Mouse (Mus musculus) urinary bladder, postnatal 14 days (tissue): ENCODE measurements around the gene Trmu.
A peak's percentile ranks its signal among the peaks of the same experiment; 100 is the strongest.

Experiments
- DNase-seq: peaks from one replicate; pipeline ENCODE4 v3.0.0; 2021; ENCODE audit warnings: low spot score

Trmu gene

GRCm38 (mm10) chr15:85897113-85897512 lies 18.0 kb downstream of the Trmu start:
- no peak for DNase-seq

GRCm38 (mm10) chr15:85899396-85899795 lies 20.3 kb downstream of the Trmu start:
- no peak for DNase-seq

GRCm38 (mm10) chr15:85900318-85900717 lies 21.2 kb downstream of the Trmu start:
- DNase-seq = no peak

- DNase-seq = no peak
Measured at GRCm38 (mm10) chr15:85900801-85901200, 21.7 kb downstream of the Trmu start.

GRCm38 (mm10) chr15:85902505-85902904 lies 23.4 kb downstream of the Trmu start:
- DNase-seq = no peak

GRCm38 (mm10) chr15:85903826-85904225 lies 24.7 kb downstream of the Trmu start:
- no peak for DNase-seq

DNA sequence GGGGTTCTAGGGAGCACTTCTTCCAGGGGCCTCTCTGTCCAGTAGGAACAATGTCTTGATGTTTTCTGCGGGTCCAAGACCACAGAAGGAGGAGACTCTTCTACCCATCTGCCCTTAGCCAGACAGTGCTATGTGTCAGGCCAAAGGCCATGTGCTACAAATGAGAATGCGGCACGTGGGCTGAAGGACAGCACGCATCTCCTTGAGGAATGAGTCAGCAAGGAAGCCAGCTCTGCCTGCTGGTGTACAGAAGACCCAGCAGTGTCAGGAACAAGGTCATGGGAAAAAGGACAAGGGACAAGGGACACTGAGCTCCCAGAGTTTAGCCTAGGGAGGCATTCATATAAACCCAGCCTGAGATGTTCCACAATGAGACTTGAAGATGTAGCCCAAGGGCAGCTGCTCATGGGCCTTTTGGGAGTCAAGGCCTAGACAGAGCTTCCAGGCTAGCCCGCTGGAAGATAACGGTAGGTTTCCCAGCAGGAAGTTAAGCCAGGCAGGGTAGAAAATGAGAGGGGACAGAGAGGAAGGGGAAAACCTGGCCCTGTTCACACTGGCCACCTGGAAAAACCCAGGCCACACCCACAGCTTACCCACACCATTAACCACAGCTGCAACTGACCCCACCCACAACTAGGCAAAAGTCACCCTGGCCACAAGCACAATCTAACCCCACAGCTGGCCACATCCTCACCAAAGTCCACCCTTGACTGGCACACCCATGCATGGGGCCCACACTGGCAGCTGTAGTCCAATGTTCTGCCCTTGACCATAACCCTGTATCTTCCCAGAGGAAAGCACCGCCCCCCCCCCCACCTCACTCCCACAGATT lies 29.8 kb downstream of the Trmu start:
- no peak for DNase-seq

DNA sequence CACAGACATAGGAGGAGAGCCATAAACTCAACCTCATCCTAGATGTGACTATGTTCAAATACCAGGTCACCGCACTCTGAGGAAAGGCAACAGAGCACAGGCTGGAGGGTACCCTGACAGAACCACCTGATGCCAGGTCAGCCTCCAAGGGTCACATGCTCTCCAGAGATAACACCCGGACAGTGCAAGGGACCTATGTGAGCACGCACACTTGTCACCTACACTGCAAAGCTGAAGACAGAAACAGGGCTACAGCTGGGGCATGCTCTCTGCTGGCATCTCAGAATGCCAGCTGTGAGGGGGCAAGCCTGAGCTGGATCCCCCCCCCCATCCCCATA lies 30.3 kb downstream of the Trmu start:
- no peak for DNase-seq

GRCm38 (mm10) chr15:85909931-85910330 lies 30.8 kb downstream of the Trmu start:
- peak; percentile 75 for DNase-seq

DNA sequence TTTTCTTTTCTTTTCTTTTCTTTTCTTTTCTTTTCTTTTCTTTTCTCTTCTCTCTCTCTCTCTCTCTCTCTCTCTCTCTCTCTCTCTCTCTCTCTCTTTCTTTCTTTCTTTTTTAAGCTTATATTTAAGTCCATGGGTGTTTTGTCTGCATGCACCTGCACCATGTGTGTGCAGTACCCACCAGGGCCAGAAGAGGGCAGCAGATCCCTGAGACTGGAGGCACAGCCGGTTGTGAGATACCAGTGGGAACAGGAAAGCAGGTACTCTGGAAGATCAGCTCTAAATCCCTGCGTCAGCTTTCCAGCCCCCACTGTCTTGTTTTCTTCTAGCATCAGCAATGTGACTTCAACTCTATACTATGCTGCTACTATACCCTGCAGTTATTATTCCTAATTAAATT lies 34.5 kb downstream of the Trmu start:
- DNase-seq = peak; percentile 63

DNA sequence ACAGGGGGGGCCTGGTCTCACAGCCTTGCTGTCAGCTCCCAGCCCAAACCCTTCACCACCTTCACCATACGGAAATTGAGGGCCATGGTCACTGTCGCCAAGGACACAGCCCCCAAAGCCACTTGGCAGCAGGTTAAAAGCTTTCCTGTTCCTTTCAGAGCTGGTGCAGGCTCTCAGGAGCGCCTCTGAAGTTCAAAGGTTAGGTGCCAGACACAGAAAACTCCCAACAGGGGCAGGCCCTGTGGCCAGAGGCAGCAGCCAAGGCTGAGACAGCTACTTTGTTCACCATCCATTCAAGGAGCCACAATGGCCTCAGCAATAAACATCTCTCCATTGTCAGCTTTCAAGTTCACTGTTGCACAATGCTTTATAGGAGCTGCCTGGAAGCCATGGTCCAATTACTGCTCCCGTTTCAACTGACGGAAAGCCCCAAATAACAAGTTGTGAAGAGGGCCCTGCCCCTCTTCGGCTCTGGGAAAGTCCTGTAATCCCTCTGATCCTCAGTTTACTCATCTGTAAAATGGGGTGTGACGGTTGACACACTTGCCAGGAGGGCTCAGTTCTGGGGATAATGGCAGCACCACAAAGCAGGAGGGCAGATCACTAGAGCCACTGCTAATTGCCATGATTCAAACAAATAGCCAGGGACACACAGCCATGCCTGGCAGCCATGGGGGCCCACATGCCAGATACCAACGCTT lies 40.2 kb downstream of the Trmu start:
- no peak for DNase-seq

- no peak for DNase-seq
Measured at GRCm38 (mm10) chr15:85919892-85920248, 40.8 kb downstream of the Trmu start.

GRCm38 (mm10) chr15:85921855-85922254 lies 42.7 kb downstream of the Trmu start:
- DNase-seq = no peak

DNA sequence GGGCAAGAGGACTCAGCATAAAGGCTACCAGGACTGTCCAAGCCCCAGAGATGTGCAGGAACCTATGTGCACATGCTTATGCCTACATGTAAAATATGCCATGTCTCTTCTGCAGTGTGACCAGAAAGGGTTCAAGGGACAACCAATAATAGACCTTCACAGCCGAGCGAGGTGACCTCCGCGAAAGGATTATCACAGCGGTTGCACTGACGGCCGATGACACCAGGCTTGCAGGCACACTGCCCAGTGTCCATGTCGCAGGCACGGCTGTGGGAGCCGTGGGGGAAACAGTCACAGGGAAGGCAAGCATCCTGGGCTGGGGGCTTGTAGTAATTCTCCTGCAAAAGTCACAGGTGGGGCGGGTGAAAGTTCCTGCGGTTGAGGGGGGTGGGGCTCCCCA lies 49.0 kb downstream of the Trmu start:
- no peak for DNase-seq

DNA sequence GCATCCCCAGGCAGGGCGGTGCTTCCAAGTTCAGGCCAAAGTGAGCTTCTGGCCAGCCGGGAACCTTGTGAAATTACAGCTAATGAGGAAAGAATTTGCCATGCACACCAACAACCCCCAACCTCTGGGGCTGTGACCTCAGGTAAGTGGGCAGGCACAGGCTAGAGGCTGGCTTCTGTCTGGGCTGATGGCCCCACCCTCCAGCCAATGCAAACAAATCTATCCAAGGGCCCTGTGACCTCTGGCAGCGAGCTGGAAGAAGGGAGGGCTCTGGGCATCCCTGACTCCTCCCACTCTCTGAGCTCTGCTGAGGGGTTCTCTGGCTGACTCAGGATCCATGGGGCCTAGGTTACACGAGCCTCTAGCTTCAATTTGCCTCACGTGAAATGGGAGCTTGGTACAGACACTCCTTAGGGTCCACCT lies 56.5 kb downstream of the Trmu start:
- peak; percentile 32 for DNase-seq
